Mouse (Mus musculus) heart, embryonic 16.5 days (tissue): ENCODE data around the gene Ctsc. TPM values are rescaled to one million over a fixed set of nuclear protein-coding genes. Genes with fewer than 3 reads are reported as not detected.

Experiments
- ATAC-seq: fragments of 200-750 bp; cut with Nextera tagmentation; replicated peaks from 2 replicates; pipeline ENCODE4 v1.8.0; 2017; ENCODE audit warnings: moderate number of reproducible peaks; ENCODE audit not compliant: insufficient read depth, low FRiP score; ENCODE audit errors: extremely low read depth
- H3K27ac ChIP-seq: fragments of 300-500 bp; sonication (generic); 2 replicates; pipeline ENCODE4 v1.5.1; 2014; ENCODE audit warnings: mild to moderate bottlenecking, low read length, control low read depth, moderate library complexity
- H3K27me3 ChIP-seq: fragments of 300-500 bp; sonication (generic); 2 replicates; pipeline ENCODE4 v1.6.1; 2014; ENCODE audit warnings: low read length, mixed read lengths; ENCODE audit not compliant: control insufficient read depth, insufficient read depth
- H3K36me3 ChIP-seq: fragments of 300-500 bp; sonication (generic); 2 replicates; pipeline ENCODE4 v1.6.1; 2014; ENCODE audit not compliant: control insufficient read depth, insufficient read depth
- H3K4me1 ChIP-seq: fragments of 300-500 bp; sonication (generic); 2 replicates; pipeline ENCODE4 v1.6.1; 2014; ENCODE audit warnings: low read length, mixed read lengths; ENCODE audit not compliant: control insufficient read depth, insufficient read depth
- H3K4me2 ChIP-seq: fragments of 300-500 bp; sonication (generic); 2 replicates; pipeline ENCODE4 v1.6.1; 2014; ENCODE audit warnings: low read depth, mild to moderate bottlenecking, control low read depth, low read length
- H3K4me3 ChIP-seq: fragments of 300-500 bp; sonication (generic); 2 replicates; pipeline ENCODE4 v1.5.1; 2014; ENCODE audit warnings: mild to moderate bottlenecking, control low read depth, low read length
- H3K9ac ChIP-seq: fragments of 300-500 bp; sonication (generic); 2 replicates; pipeline ENCODE4 v1.6.1; 2014; ENCODE audit warnings: low read length, control low read depth
- H3K9me3 ChIP-seq: fragments of 300-500 bp; sonication (generic); replicated peaks from 2 replicates; pipeline ENCODE4 v1.6.1; 2016; ENCODE audit warnings: low read length; ENCODE audit not compliant: control insufficient read depth
- WGBS: fragments of 180-500 bp; shearing (Covaris S2); extraction: QIAGEN DNeasy Blood & Tissue Kit; methylation state at CpG from one replicate; pipeline ENCODE4 v1.1.7; 2014; 5-methylcytosine and 5-hydroxymethylcytosine counted together
- polyA plus RNA-seq: library from polyadenylated mRNA; unstranded; fragments of >200 nt; fragmentation: Nextera tagmentation; extraction: Ambion mirVana; gene quantifications from 2 replicates; pipeline ENCODE4 v1.2.1, GENCODE M21; 2015

Gene Ctsc
- polyA plus RNA-seq, 1 experiment from 2014 or later = 50.8 TPM

DNA sequence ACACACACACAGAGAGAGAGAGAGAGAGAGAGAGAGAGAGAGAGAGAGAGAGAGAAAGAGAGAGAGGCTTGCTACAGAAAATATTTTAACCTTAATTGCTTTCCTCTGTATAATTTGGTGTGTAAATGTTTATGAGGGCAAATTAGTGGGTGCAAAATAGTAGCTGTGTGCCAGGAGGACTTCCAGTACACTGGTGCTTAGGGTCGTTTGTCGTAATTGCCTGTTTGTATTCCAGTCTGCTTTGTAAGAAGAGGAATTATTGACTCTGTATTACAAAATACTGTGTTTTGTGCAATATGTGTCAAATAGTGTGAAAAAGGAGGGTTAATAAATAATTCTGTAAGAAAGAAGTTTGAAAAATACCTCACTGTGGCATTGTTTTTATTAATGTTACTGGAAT, 13.2 kb downstream of the Ctsc start:
- 81% methylated on average over 2 of the region's 2 CpGs for WGBS
- Histone ChIP-seq H3K4me1 (no peaks in the 10 kb centered on the region; the same call in 1 of the 2 replicates), H3K9me3 (no peaks in the 10 kb centered on the region), H3K4me2 (no peak overlapping the region), H3K27ac (no peak overlapping the region), H3K27me3 (no peaks in the 10 kb centered on the region), H3K4me3 (no peak overlapping the region), H3K9ac (no peak overlapping the region), H3K36me3 (no peaks in the 10 kb centered on the region)
- ATAC-seq = no peak

DNA sequence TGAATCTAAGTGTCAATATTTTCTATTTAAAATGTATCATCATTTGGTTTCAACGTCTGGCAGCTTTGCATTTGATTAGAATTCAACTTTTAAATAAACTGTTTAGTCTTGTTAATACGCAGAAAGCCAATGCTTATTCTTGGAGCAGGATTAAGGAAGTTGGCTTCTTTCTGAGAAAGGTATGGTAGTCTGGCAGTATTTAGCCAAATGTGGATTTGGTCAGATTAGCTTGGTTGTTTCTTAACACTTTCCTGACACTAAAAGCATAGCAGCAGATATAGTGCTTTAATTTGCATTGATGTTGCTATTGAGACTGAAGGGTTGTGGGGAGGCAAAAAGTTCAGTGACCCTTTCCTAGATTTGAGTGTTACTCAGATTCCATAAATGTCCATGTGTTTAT, 14.2 kb downstream of the Ctsc start:
- Histone ChIP-seq H3K36me3 (no peaks in the 10 kb centered on the region), H3K4me2 (no peak overlapping the region), H3K4me3 (no peak overlapping the region), H3K4me1 (no peaks in the 10 kb centered on the region; the same call in 1 of the 2 replicates), H3K27ac (no peak overlapping the region), H3K9me3 (no peaks in the 10 kb centered on the region), H3K27me3 (no peaks in the 10 kb centered on the region), H3K9ac (no peak overlapping the region)
- 72% methylated on average over 2 of the region's 2 CpGs for WGBS
- no peak for ATAC-seq

DNA sequence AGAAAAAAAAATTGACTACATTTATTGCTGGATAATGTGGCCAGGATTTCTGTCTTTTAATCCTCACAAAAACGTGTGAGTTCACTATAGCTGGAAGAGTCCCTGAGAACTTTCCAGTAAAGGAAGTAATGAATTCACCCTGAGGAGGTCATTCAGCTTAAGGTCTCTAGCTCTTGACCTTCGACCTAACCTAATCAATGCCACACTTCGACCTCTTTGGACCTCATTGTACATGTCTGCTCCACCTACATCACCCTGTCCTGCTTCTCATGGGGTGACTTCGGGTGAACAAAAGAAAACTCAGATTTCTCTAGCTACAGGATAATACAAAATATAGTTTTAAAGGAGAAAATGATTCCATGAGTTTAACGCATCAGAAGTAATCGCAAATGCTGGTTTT, 16.0 kb downstream of the Ctsc start:
- Histone ChIP-seq H3K27me3 (no peaks in the 10 kb centered on the region), H3K4me2 (no peak overlapping the region), H3K4me3 (no peak overlapping the region), H3K27ac (no peak overlapping the region), H3K9ac (no peak overlapping the region), H3K4me1 (no peaks in the 10 kb centered on the region; the same call in 1 of the 2 replicates), H3K36me3 (no peaks in the 10 kb centered on the region), H3K9me3 (no peaks in the 10 kb centered on the region)
- WGBS = 66% methylated on average over 6 of the region's 6 CpGs
- no peak for ATAC-seq

DNA sequence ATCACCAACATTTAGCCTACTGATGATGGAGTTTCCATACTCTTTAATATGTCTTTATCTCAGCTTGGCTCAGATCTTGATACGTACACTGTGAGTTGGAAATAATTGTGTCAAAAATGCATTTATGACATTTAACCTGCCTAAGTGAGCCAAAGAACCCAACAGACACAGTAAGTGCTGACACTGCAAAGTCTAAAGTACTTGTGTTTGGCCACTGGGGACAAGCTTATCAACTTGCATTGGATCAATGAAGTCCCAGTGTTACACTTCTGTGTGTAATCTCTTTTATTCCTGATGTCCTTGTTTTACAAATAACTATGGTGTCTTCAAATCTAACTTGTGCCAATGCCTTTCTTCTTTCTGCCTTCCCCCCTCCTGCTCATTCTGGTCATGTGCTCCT, 18.1 kb downstream of the Ctsc start:
- no peak overlapping the region for H3K9ac ChIP-seq
- no peaks in the 10 kb centered on the region for H3K27me3 ChIP-seq
- H3K4me3 ChIP-seq = no peak overlapping the region
- no peak overlapping the region for H3K4me2 ChIP-seq
- H3K9me3 ChIP-seq = no peaks in the 10 kb centered on the region
- no peaks in the 10 kb centered on the region for H3K36me3 ChIP-seq
- WGBS = 86% methylated on average over 1 of the region's 1 CpGs
- H3K27ac ChIP-seq = no peak overlapping the region
- ATAC-seq = no peak
- no peaks in the 10 kb centered on the region; the same call in 1 of the 2 replicates for H3K4me1 ChIP-seq

DNA sequence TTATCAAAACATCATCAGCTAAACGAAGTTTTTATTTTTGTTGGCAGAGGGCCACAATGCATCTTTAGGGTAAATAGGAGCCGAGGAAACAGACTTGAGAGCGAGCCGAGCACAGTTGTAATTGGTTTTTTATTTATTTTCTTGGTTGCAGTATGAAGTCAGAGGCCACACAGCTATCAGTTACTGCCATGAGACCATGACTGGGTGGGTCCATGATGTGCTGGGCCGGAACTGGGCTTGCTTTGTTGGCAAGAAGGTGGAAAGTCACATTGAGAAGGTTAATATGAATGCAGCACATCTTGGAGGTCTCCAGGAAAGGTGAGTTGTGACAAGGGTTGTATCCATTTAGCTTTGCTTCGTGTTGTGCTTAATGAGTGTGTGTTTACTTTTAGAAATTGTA, 19.0 kb downstream of the Ctsc start:
- WGBS = 63% methylated on average over 6 of the region's 6 CpGs
- H3K27ac ChIP-seq = no peak overlapping the region
- H3K4me2 ChIP-seq = no peak overlapping the region
- H3K36me3 ChIP-seq = no peaks in the 10 kb centered on the region
- no peak overlapping the region for H3K9ac ChIP-seq
- H3K9me3 ChIP-seq = no peaks in the 10 kb centered on the region
- ATAC-seq = no peak
- no peaks in the 10 kb centered on the region; the same call in 1 of the 2 replicates for H3K4me1 ChIP-seq
- H3K27me3 ChIP-seq = no peaks in the 10 kb centered on the region
- H3K4me3 ChIP-seq = no peak overlapping the region

DNA sequence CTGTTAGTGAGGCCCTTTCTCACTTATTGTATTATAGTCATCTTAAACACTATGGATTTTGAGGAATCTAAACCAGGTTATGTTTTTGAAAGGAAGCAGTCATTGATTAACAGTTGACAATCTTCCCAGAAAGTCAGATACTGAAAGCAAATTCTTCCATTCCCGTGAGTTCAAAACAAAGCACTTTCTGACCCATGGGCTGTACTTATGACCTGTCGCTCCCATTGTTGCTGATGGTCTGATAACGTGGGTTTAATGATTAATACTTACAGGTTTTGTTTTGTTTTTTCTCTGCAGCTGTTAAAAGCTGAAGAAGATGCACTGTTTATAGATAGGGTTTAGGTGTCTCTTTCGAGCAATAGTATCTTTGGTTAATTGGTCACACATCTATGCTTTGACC, 27.9 kb downstream of the Ctsc start:
- Histone ChIP-seq H3K27ac (no peak overlapping the region), H3K4me3 (no peak overlapping the region), H3K36me3 (peaks cover 8% of the 10 kb centered on the region; the same call in 1 of the 2 replicates), H3K4me1 (no peaks in the 10 kb centered on the region), H3K9ac (no peak overlapping the region), H3K9me3 (no peaks in the 10 kb centered on the region), H3K27me3 (no peaks in the 10 kb centered on the region), H3K4me2 (no peak overlapping the region)
- ATAC-seq = no peak
- 78% methylated on average over 4 of the region's 4 CpGs for WGBS

DNA sequence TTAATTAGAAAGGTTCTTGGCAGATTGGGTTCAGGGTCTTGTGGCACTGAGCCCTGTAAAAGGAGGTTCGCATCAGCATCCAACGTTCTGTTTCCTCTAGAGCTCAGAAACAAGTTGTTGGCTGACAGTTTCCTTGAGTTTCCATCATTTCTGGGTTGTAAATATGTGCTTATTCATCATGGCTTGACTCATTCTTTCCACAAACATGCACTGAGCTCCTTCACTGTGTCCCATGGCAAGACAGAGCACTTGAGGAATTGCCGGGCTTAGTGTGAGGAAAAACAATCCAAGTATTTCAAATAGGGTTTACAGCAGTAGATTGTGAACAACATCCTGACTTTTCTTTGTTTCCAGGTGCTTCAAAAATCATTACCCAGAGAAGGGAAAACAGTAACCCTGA, 28.8 kb downstream of the Ctsc start:
- no peak overlapping the region for H3K9ac ChIP-seq
- no peaks in the 10 kb centered on the region for H3K4me1 ChIP-seq
- no peak overlapping the region for H3K27ac ChIP-seq
- no peaks in the 10 kb centered on the region for H3K27me3 ChIP-seq
- ATAC-seq = no peak
- H3K9me3 ChIP-seq = no peaks in the 10 kb centered on the region
- H3K4me3 ChIP-seq = no peak overlapping the region
- WGBS = 80% methylated on average over 3 of the region's 3 CpGs
- H3K4me2 ChIP-seq = no peak overlapping the region
- peaks cover 8% of the 10 kb centered on the region; the same call in 1 of the 2 replicates for H3K36me3 ChIP-seq

DNA sequence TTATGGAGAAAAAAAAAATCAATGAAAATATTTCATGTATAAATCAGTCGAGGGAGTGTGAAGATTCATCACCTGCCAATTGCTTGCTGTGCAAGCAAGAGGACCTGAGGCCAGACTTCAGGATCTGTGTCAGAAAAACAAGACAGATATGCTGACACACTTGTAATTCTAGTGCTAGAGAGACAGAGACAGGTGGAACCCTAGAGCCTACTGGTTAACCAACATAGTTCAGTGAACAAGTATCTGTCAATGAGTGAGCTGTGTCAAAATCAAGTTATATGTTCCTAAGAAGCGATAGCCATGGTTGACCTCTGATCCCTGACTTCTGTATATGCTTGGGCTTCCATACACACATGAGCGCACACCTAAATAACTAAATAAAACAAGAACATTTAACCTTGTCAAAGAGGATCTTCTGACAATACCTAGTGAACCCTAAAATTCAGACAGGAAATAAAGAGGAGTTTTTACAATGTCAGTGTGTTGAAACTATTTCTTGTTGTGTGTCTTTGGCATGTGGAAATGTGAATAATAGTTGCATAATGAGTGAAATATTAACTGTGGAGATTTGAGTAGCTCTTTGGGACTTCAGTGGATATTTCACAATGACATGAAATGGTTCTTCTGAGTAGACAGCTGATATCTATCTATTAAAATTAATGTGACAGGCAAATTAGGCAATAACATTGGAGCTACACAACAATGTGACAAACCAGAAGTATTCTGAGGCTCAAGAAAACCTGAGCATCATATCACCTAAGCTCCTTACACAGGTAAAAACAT, 32.7 kb downstream of the Ctsc start:
- no peaks in the 10 kb centered on the region for H3K9me3 ChIP-seq
- WGBS = 81% methylated on average over 3 of the region's 3 CpGs
- no peak overlapping the region for H3K4me2 ChIP-seq

DNA sequence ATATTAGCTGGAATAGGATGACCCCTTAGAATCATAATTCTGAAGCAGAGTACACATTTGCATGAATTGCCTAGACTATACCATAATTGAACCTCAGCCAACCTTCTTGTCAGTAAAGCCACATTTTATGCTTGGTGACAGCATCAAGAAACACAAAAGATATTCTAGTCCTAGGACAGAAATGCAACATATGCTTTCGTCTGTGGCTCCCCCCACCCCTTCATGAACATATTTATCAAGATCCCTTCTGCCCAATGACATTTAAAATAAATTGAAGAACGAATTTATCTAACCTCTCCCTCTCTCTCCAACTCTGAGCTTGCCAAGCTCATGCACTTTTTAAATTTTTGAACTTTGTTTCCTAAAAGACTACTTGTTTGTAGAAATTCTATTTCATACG, 38.5 kb downstream of the Ctsc start:
- no peak for ATAC-seq
- Histone ChIP-seq H3K4me1 (0 out of 2 replicates have a peak, but pooled peaks cover 2% of the 10 kb centered on the region), H3K27me3 (no peaks in the 10 kb centered on the region), H3K36me3 (no peaks in the 10 kb centered on the region), H3K27ac (no peak overlapping the region), H3K9ac (no peak overlapping the region), H3K4me3 (no peak overlapping the region), H3K9me3 (no peaks in the 10 kb centered on the region), H3K4me2 (no peak overlapping the region)
- 48% methylated on average over 3 of the region's 3 CpGs for WGBS

More for the DNA sequence above, 32.7 kb downstream of the Ctsc start:
- H3K27ac ChIP-seq = no peak overlapping the region
- H3K9ac ChIP-seq = no peak overlapping the region
- H3K27me3 ChIP-seq = no peaks in the 10 kb centered on the region
- no peaks in the 10 kb centered on the region for H3K4me1 ChIP-seq
- ATAC-seq = no peak
- no peak overlapping the region for H3K4me3 ChIP-seq
- H3K36me3 ChIP-seq = peaks cover 4% of the 10 kb centered on the region; the same call in 1 of the 2 replicates
